Mouse (Mus musculus) hindbrain, embryonic 16.5 days (tissue): ENCODE measurements around the gene March6. TPM values are rescaled to one million over a fixed set of nuclear protein-coding genes. Genes with fewer than 3 reads are reported as not detected.

Source experiments
- ATAC-seq: fragments of 200-750 bp; cut with Nextera tagmentation; 2 replicates; pipeline ENCODE4 v1.8.0; 2017; ENCODE audit warnings: moderate TSS enrichment, moderate library complexity
- H3K27ac ChIP-seq: fragments of 300-500 bp; sonication (generic); 2 replicates; pipeline ENCODE4 v1.5.1; 2014; ENCODE audit warnings: low read depth, mild to moderate bottlenecking, control low read depth, low read length, moderate library complexity
- H3K27me3 ChIP-seq: fragments of 300-500 bp; sonication (generic); replicated peaks from 2 replicates; pipeline ENCODE4 v1.6.1; 2014; ENCODE audit warnings: low read length; ENCODE audit not compliant: control insufficient read depth, insufficient read depth
- H3K36me3 ChIP-seq: fragments of 300-500 bp; sonication (generic); 2 replicates; pipeline ENCODE4 v1.6.1; 2014; ENCODE audit warnings: mild to moderate bottlenecking, low read length, moderate library complexity, mixed read lengths; ENCODE audit not compliant: control insufficient read depth, insufficient read depth
- H3K4me1 ChIP-seq: fragments of 300-500 bp; sonication (generic); 2 replicates; pipeline ENCODE4 v1.6.1; 2014; ENCODE audit warnings: low read depth, low read length; ENCODE audit not compliant: control insufficient read depth, insufficient read depth
- H3K4me2 ChIP-seq: fragments of 300-500 bp; sonication (generic); 2 replicates; pipeline ENCODE4 v1.6.1; 2014; ENCODE audit warnings: mild to moderate bottlenecking, low read length, control low read depth, moderate library complexity
- H3K4me3 ChIP-seq: fragments of 300-500 bp; sonication (generic); 2 replicates; pipeline ENCODE4 v1.5.1; 2014; ENCODE audit warnings: mild to moderate bottlenecking, low read length, control low read depth, moderate library complexity
- H3K9ac ChIP-seq: fragments of 300-500 bp; sonication (generic); 2 replicates; pipeline ENCODE4 v1.6.1; 2014; ENCODE audit warnings: low read depth, mild to moderate bottlenecking, control low read depth, low read length, moderate library complexity
- H3K9me3 ChIP-seq: fragments of 300-500 bp; sonication (generic); 2 replicates; pipeline ENCODE4 v1.6.1; 2014; ENCODE audit warnings: mild to moderate bottlenecking, low read length, moderate library complexity; ENCODE audit not compliant: control insufficient read depth
- WGBS: fragments of 180-500 bp; shearing (Covaris S2); extraction: QIAGEN DNeasy Blood & Tissue Kit; methylation state at CpG from one replicate; pipeline ENCODE4 v1.1.7; 2014; 5-methylcytosine and 5-hydroxymethylcytosine counted together
- polyA plus RNA-seq: library from polyadenylated mRNA; unstranded; fragments of >200 nt; fragmentation: Nextera tagmentation; extraction: Ambion mirVana; gene quantifications from 2 replicates; pipeline ENCODE4 v1.2.1, GENCODE M21; 2015

March6 gene
- polyA plus RNA-seq, 1 experiment from 2014 or later = 68.3 TPM

DNA sequence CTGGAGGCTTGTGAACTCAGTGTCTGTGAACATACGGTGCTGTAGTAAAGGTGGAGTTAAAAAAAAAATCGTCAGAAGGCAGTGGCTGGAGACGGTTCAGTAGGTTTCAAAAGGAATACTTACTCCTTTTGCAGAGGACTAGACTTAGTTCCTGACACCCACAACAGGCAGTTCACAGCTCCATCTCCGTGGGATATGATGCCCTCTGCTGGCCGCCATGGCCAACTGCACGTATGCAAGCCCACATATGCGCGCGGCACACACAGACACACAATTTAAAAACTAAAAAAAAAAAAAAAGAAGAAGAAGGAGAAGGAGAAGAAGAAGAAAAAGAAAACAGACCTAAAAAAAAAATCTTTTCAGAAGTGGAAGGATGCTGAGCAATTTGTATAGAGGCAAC, 111.8 kb downstream of the March6 start:
- Histone ChIP-seq H3K4me1 (no peaks in the 10 kb centered on the region; the same call in 1 of the 2 replicates), H3K9ac (no peak overlapping the region), H3K36me3 (no peaks in the 10 kb centered on the region), H3K4me3 (no peak overlapping the region), H3K4me2 (no peak overlapping the region), H3K27ac (no peak overlapping the region), H3K9me3 (no peaks in the 10 kb centered on the region), H3K27me3 (no peaks in the 10 kb centered on the region)
- WGBS = 43% methylated on average over 9 of the region's 9 CpGs
- no peak for ATAC-seq

DNA sequence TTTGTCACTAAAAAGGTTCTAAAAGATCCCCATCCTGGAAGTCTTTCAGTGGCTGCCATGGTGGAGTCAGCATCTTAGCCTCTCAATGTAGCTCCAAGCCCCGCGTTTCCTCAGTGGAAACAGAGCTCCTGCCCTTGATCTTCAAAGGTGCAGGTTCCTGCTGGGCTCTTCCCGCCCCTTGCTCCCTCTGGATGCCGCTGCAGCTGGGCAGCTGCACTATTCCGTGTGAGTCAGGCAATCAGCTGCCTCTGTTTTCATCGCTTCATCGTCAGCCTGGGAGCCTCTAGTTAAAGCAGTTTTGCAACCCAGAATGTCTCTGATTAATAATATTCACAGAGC, 112.2 kb downstream of the March6 start:
- Histone ChIP-seq H3K4me2 (no peak overlapping the region; the same call in 1 of the 2 replicates), H3K9me3 (no peaks in the 10 kb centered on the region), H3K27me3 (no peaks in the 10 kb centered on the region), H3K27ac (no peak overlapping the region; the same call in 1 of the 2 replicates), H3K9ac (no peak overlapping the region), H3K36me3 (no peaks in the 10 kb centered on the region), H3K4me1 (no peaks in the 10 kb centered on the region; the same call in 1 of the 2 replicates), H3K4me3 (no peak overlapping the region)
- 18% methylated on average over 7 of the region's 7 CpGs for WGBS
- no peak for ATAC-seq

GRCm38 (mm10) chr15:31417796-31418685, 112.8 kb downstream of the March6 start:
- peak overlapping the region; percentile 26; the same call in 1 of the 2 replicates for H3K27ac ChIP-seq

DNA sequence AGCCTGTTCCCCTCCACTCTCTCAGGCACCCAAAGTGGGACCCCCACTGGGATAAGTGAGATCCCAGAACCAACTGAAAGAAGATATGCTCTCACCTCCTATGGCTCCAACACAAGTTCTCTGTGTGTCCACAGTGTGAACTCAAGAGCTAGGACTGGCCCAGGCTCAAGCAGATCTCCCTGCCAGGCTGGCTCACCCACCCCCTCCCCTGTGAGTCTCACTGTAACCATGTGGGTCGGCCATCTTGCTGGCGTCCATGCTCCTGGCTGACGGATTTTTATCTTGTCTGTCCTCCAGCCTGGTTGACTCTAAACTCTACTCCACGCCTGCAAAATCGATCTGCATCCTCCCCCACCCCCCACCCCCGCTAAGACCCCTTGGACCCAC, 113.5 kb downstream of the March6 start:
- no peaks in the 10 kb centered on the region for H3K27me3 ChIP-seq
- H3K4me1 ChIP-seq = no peaks in the 10 kb centered on the region; the same call in 1 of the 2 replicates
- H3K27ac ChIP-seq = 0 out of 2 replicates have a peak overlapping the region, but pooled peaks have one; percentile 17
- ATAC-seq = 0 out of 2 replicates have a peak, but pooled peaks have one; percentile 31
- H3K9ac ChIP-seq = no peak overlapping the region
- H3K9me3 ChIP-seq = no peaks in the 10 kb centered on the region
- no peak overlapping the region for H3K4me2 ChIP-seq
- WGBS = 70% methylated on average over 6 of the region's 6 CpGs
- H3K36me3 ChIP-seq = no peaks in the 10 kb centered on the region
- no peak overlapping the region for H3K4me3 ChIP-seq

More at GRCm38 (mm10) chr15:31417796-31418685, 112.8 kb downstream of the March6 start:
- 61% methylated on average over 21 of the region's 21 CpGs for WGBS
- H3K4me3 ChIP-seq = no peak overlapping the region
- no peak overlapping the region for H3K9ac ChIP-seq
- no peaks in the 10 kb centered on the region for H3K9me3 ChIP-seq
- peak overlapping the region; percentile 31 for H3K4me2 ChIP-seq
- peak; percentile 40 for ATAC-seq
- no peaks in the 10 kb centered on the region for H3K36me3 ChIP-seq
- H3K27me3 ChIP-seq = no peaks in the 10 kb centered on the region
- no peaks in the 10 kb centered on the region; the same call in 1 of the 2 replicates for H3K4me1 ChIP-seq

GRCm38 (mm10) chr15:31415181-31415580, 115.7 kb downstream of the March6 start:
- no peaks in the 10 kb centered on the region for H3K36me3 ChIP-seq
- no peak for ATAC-seq
- H3K9ac ChIP-seq = no peak overlapping the region
- 70% methylated on average over 4 of the region's 4 CpGs for WGBS
- H3K4me3 ChIP-seq = no peak overlapping the region
- no peak overlapping the region for H3K27ac ChIP-seq
- H3K4me1 ChIP-seq = no peaks in the 10 kb centered on the region; the same call in 1 of the 2 replicates
- H3K4me2 ChIP-seq = no peak overlapping the region
- H3K27me3 ChIP-seq = no peaks in the 10 kb centered on the region
- no peaks in the 10 kb centered on the region for H3K9me3 ChIP-seq

DNA sequence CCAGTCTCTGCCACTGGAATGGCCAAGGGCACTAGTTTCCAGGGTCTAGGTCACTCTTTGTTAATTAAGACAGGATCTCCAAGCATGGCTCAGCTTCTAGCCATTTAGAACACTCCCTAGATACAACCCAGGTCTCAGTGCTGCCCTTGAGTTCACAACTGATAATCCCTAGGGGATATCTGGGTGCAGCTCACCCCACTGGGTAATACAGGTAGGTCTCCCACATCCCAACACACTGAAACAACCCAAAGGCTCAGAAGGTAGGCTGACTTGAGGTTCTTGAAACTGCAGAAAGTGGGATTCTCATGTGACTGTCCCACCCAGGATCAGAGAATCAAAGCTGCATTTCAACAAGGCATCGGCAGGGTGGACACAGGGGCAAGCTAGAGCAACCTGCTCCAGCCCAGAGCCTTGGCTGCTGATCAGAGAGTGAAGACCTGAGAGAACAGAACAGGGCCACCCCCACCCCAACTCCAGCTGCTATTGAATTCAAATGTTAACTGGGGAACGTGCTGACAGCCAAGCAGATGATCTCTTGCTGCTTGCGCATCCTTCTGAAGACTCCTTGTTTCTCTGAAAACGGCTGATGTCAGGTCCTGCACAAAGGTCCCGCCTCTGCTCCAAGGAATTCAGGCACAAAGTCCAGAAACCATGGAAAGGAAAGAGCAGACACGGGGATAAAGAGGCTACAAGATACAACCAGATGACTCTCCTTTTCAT, 116.5 kb downstream of the March6 start:
- Histone ChIP-seq H3K4me1 (no peaks in the 10 kb centered on the region; the same call in 1 of the 2 replicates), H3K27ac (no peak overlapping the region), H3K4me2 (no peak overlapping the region), H3K36me3 (no peaks in the 10 kb centered on the region), H3K27me3 (no peaks in the 10 kb centered on the region), H3K4me3 (no peak overlapping the region), H3K9me3 (no peaks in the 10 kb centered on the region), H3K9ac (no peak overlapping the region)
- ATAC-seq = no peak
- WGBS = 52% methylated on average over 6 of the region's 6 CpGs

- Histone ChIP-seq H3K27ac (no peak overlapping the region), H3K27me3 (no peaks in the 10 kb centered on the region), H3K9ac (no peak overlapping the region), H3K4me2 (no peak overlapping the region), H3K36me3 (no peaks in the 10 kb centered on the region), H3K9me3 (no peaks in the 10 kb centered on the region), H3K4me3 (no peak overlapping the region), H3K4me1 (no peaks in the 10 kb centered on the region; the same call in 1 of the 2 replicates)
- ATAC-seq = no peak
- WGBS = 83% methylated on average over 6 of the region's 6 CpGs
Measured at GRCm38 (mm10) chr15:31413662-31414061, 117.2 kb downstream of the March6 start.

- 60% methylated on average over 3 of the region's 3 CpGs for WGBS
- Histone ChIP-seq H3K4me2 (no peak overlapping the region), H3K4me1 (no peaks in the 10 kb centered on the region), H3K36me3 (no peaks in the 10 kb centered on the region), H3K27me3 (no peaks in the 10 kb centered on the region), H3K9ac (no peak overlapping the region), H3K27ac (no peak overlapping the region), H3K4me3 (no peak overlapping the region), H3K9me3 (no peaks in the 10 kb centered on the region)
- ATAC-seq = no peak
Measured at GRCm38 (mm10) chr15:31412933-31413332, 117.9 kb downstream of the March6 start.

GRCm38 (mm10) chr15:31412436-31412835, 118.4 kb downstream of the March6 start:
- Histone ChIP-seq H3K4me1 (no peaks in the 10 kb centered on the region), H3K4me3 (no peak overlapping the region), H3K27ac (no peak overlapping the region), H3K9me3 (no peaks in the 10 kb centered on the region), H3K4me2 (no peak overlapping the region), H3K9ac (no peak overlapping the region), H3K27me3 (no peaks in the 10 kb centered on the region), H3K36me3 (no peaks in the 10 kb centered on the region)
- no peak for ATAC-seq
- WGBS = 92% methylated on average over 6 of the region's 6 CpGs
